Mouse (Mus musculus) intestine, embryonic 16.5 days (tissue): ENCODE data around the gene Trit1. TPM values are rescaled to one million over a fixed set of nuclear protein-coding genes. Genes with fewer than 3 reads are reported as not detected.
A peak's percentile ranks its signal among the peaks of the same experiment; 100 is the strongest.

Experiments used
- ATAC-seq: fragments of 200-750 bp; cut with Nextera tagmentation; 2 replicates; pipeline ENCODE4 v1.8.0; 2017; ENCODE audit warnings: moderate TSS enrichment, moderate library complexity
- H3K27ac ChIP-seq: fragments of 300-500 bp; sonication (generic); 2 replicates; pipeline ENCODE4 v1.5.1; 2014; ENCODE audit warnings: mild to moderate bottlenecking, low read length
- H3K27me3 ChIP-seq: fragments of 300-500 bp; sonication (generic); replicated peaks from 2 replicates; pipeline ENCODE4 v1.6.1; 2014; ENCODE audit warnings: low read length, control low read depth, mixed read lengths; ENCODE audit not compliant: control insufficient read depth, insufficient read depth
- H3K36me3 ChIP-seq: fragments of 300-500 bp; sonication (generic); 2 replicates; pipeline ENCODE4 v1.6.1; 2014; ENCODE audit warnings: low read length, control low read depth; ENCODE audit not compliant: control insufficient read depth, insufficient read depth
- H3K4me1 ChIP-seq: fragments of 300-500 bp; sonication (generic); 2 replicates; pipeline ENCODE4 v1.6.1; 2014; ENCODE audit warnings: low read length, control low read depth, mixed read lengths; ENCODE audit not compliant: control insufficient read depth, insufficient read depth
- H3K4me2 ChIP-seq: fragments of 300-500 bp; sonication (generic); 2 replicates; pipeline ENCODE4 v1.6.1; 2014; ENCODE audit warnings: low read depth, low read length, control low read depth
- H3K4me3 ChIP-seq: fragments of 300-500 bp; sonication (generic); 2 replicates; pipeline ENCODE4 v1.5.1; 2014; ENCODE audit warnings: mild to moderate bottlenecking, low read length
- H3K9ac ChIP-seq: fragments of 300-500 bp; sonication (generic); 2 replicates; pipeline ENCODE4 v1.6.1; 2014; ENCODE audit warnings: low read depth, low read length
- H3K9me3 ChIP-seq: fragments of 300-500 bp; sonication (generic); 2 replicates; pipeline ENCODE4 v1.6.1; 2016; ENCODE audit warnings: low read length, control low read depth; ENCODE audit not compliant: control insufficient read depth
- WGBS: fragments of 180-500 bp; shearing (Covaris S2); extraction: QIAGEN DNeasy Blood & Tissue Kit; methylation state at CpG from one replicate; pipeline ENCODE4 v1.1.7; 2014; 5-methylcytosine and 5-hydroxymethylcytosine counted together
- polyA plus RNA-seq: library from polyadenylated mRNA; unstranded; fragments of >200 nt; fragmentation: Nextera tagmentation; extraction: Ambion mirVana; gene quantifications from 2 replicates; pipeline ENCODE4 v1.2.1, GENCODE M21; 2015

Trit1 gene
- polyA plus RNA-seq, 1 experiment from 2014 or later: 16.0 TPM

- no peak overlapping the region for H3K27ac ChIP-seq
- H3K27me3 ChIP-seq: 0 out of 2 replicates have a peak, but pooled peaks cover 2% of the 10 kb centered on the region
- H3K36me3 ChIP-seq: no peaks in the 10 kb centered on the region
- no peak overlapping the region for H3K4me2 ChIP-seq
- ATAC-seq: no peak
- WGBS: 46% methylated on average over 3 of the region's 3 CpGs
- H3K9me3 ChIP-seq: no peaks in the 10 kb centered on the region
- H3K4me1 ChIP-seq: peaks cover 9% of the 10 kb centered on the region
- no peak overlapping the region for H3K9ac ChIP-seq
- H3K4me3 ChIP-seq: no peak overlapping the region
Measured at GRCm38 (mm10) chr4:122992276-122992675, 24.1 kb upstream of the Trit1 start.

DNA sequence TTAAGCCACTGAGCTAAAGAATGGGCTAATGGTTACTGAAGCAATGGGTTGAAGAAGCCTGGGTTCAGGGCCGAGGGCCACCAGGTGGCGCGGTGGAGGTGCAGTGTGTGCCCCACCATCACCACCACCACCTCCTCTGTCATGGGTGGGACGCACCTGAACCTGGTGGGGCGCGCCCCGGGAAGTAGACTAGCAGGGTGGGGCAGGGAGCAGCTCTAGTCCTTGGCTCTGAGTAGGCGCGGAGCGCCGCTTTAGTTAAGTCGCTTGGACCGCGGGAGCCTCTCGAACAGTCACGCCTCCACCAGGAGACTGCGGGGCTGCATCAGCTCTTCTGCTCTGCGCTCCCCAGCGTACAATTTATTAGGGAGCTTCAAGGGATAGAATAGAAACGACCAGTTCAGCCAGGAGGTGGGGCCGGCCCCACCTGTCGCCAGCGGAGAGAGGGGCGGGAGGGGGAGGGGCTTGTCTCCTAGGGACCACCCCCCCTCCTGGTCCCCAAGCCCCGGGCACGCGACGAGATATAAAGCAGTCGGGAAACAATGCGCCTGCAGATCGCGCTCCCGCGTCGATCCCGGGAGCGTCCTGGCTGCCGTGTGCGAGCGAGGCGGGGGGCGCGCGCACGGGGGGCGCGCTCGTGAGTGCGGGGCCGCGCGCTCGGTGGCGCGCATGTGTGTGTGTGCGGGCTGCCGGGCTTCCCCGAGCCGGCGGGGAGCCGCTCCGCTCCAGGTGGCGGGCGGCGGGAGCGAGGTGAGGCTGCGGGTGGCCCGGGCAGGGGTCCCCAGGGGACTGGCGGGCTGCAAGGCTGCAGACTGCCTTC is 20.8 kb upstream of the Trit1 start, which contains the start of gene Mycl:
Mycl (plus strand) TSS at position 249 of the 817 bp plus-strand sequence.
- Histone ChIP-seq H3K4me1 (peaks cover 9% of the 10 kb centered on the region), H3K36me3 (no peaks in the 10 kb centered on the region), H3K9ac (peak within 1 kb of the TSS; percentile 87), H3K27ac (peak within 1 kb of the TSS; percentile 57), H3K27me3 (0 out of 2 replicates have a peak, but pooled peaks cover 2% of the 10 kb centered on the region), H3K4me2 (peak within 1 kb of the TSS; percentile 98), H3K4me3 (peak within 1 kb of the TSS; percentile 77), H3K9me3 (no peaks in the 10 kb centered on the region)
- 1% methylated on average over 58 of the region's 69 CpGs for WGBS
- ATAC-seq: peak; percentile 86

DNA sequence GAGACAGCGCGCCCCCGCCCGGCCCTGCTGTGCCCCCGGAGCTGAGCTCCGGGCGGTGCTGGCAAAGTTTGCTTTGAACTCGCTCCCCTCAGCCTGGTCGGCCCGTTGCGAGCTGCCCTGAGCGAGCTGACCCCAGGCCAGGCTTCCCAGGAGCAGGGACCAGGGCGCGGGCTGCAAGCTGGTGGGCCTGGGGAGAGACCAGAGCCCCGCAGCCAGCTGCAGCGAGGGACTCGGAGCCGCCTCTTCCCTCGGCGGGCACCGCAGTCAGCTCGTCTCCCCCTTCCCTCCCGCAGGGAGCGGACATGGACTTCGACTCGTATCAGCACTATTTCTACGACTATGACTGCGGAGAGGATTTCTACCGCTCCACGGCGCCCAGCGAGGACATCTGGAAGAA is 20.2 kb upstream of the Trit1 start:
- no peaks in the 10 kb centered on the region for H3K36me3 ChIP-seq
- H3K27ac ChIP-seq: peak overlapping the region; percentile 57
- ATAC-seq: peak; percentile 54
- H3K9me3 ChIP-seq: no peaks in the 10 kb centered on the region
- under 1% methylated on average over 31 of the region's 32 CpGs for WGBS
- H3K4me1 ChIP-seq: peaks cover 9% of the 10 kb centered on the region
- peak overlapping the region; percentile 87 for H3K9ac ChIP-seq
- 0 out of 2 replicates have a peak, but pooled peaks cover 2% of the 10 kb centered on the region for H3K27me3 ChIP-seq
- peak overlapping the region; percentile 98 for H3K4me2 ChIP-seq
- peak overlapping the region; percentile 77 for H3K4me3 ChIP-seq

- ATAC-seq: peak; percentile 36
- Histone ChIP-seq H3K4me3 (peak overlapping the region; percentile 77), H3K36me3 (no peaks in the 10 kb centered on the region), H3K27ac (peak overlapping the region; percentile 57; the same call in 1 of the 2 replicates), H3K27me3 (0 out of 2 replicates have a peak, but pooled peaks cover 2% of the 10 kb centered on the region), H3K4me2 (peak overlapping the region; percentile 98), H3K9ac (peak overlapping the region; percentile 87), H3K9me3 (no peaks in the 10 kb centered on the region), H3K4me1 (peaks cover 9% of the 10 kb centered on the region)
- WGBS: under 1% methylated on average over 47 of the region's 47 CpGs
Measured at GRCm38 (mm10) chr4:122996618-122997381, 19.6 kb upstream of the Trit1 start.

- no peak for ATAC-seq
- peak overlapping the region; percentile 17; the same call in 1 of the 2 replicates for H3K4me2 ChIP-seq
- H3K27ac ChIP-seq: no peak overlapping the region
- no peaks in the 10 kb centered on the region for H3K36me3 ChIP-seq
- WGBS: 32% methylated on average over 12 of the region's 12 CpGs
- no peak overlapping the region; the same call in 1 of the 2 replicates for H3K4me3 ChIP-seq
- H3K27me3 ChIP-seq: 0 out of 2 replicates have a peak, but pooled peaks cover 2% of the 10 kb centered on the region
- H3K9me3 ChIP-seq: no peaks in the 10 kb centered on the region
- H3K4me1 ChIP-seq: peaks cover 9% of the 10 kb centered on the region
- H3K9ac ChIP-seq: no peak overlapping the region
Measured at GRCm38 (mm10) chr4:122998537-122999262, 17.7 kb upstream of the Trit1 start.

DNA sequence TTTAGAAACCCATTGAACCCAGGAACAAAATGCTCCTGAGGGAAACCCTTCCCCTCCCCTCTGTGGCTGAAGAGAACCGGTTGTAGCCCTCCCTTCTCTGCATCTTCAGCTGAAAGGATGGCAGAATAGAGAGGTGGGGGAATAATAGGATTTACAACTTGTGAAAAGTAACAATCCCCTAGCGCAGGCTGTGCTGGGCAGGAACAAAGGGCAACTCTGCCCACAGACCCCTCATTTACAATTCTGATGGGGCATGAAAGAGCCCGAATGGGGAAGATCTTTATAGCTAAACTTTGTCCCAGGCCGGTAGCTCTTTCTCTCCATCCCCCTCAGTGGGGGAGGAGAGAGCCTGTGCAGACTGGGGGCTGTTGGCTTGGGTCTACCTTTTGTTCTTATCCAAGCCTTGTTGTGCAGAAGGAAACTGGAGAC is 17.1 kb upstream of the Trit1 start:
- H3K27ac ChIP-seq: no peak overlapping the region
- 33% methylated on average over 4 of the region's 4 CpGs for WGBS
- H3K27me3 ChIP-seq: 0 out of 2 replicates have a peak, but pooled peaks cover 2% of the 10 kb centered on the region
- H3K4me1 ChIP-seq: peaks cover 9% of the 10 kb centered on the region
- no peaks in the 10 kb centered on the region for H3K9me3 ChIP-seq
- no peak overlapping the region for H3K9ac ChIP-seq
- peak overlapping the region; percentile 17; the same call in 1 of the 2 replicates for H3K4me2 ChIP-seq
- H3K4me3 ChIP-seq: no peak overlapping the region; the same call in 1 of the 2 replicates
- no peak for ATAC-seq
- H3K36me3 ChIP-seq: no peaks in the 10 kb centered on the region

DNA sequence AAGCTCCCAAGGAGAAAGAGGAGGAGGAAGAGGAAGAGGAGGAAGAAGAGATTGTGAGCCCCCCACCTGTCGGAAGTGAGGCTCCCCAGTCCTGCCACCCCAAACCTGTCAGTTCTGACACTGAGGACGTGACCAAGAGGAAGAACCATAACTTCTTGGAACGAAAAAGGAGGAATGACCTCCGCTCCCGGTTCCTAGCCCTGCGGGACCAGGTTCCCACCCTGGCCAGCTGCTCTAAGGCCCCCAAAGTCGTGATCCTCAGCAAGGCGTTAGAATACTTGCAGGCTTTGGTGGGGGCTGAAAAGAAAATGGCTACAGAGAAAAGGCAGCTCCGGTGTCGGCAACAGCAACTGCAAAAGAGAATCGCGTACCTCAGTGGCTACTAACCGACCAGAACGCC is 16.3 kb upstream of the Trit1 start:
- H3K9ac ChIP-seq: no peak overlapping the region
- no peaks in the 10 kb centered on the region for H3K36me3 ChIP-seq
- 0 out of 2 replicates have a peak, but pooled peaks cover 2% of the 10 kb centered on the region for H3K27me3 ChIP-seq
- no peaks in the 10 kb centered on the region for H3K9me3 ChIP-seq
- H3K4me1 ChIP-seq: peaks cover 8% of the 10 kb centered on the region
- no peak for ATAC-seq
- no peak overlapping the region for H3K4me3 ChIP-seq
- 75% methylated on average over 14 of the region's 14 CpGs for WGBS
- no peak overlapping the region for H3K27ac ChIP-seq
- no peak overlapping the region for H3K4me2 ChIP-seq

DNA sequence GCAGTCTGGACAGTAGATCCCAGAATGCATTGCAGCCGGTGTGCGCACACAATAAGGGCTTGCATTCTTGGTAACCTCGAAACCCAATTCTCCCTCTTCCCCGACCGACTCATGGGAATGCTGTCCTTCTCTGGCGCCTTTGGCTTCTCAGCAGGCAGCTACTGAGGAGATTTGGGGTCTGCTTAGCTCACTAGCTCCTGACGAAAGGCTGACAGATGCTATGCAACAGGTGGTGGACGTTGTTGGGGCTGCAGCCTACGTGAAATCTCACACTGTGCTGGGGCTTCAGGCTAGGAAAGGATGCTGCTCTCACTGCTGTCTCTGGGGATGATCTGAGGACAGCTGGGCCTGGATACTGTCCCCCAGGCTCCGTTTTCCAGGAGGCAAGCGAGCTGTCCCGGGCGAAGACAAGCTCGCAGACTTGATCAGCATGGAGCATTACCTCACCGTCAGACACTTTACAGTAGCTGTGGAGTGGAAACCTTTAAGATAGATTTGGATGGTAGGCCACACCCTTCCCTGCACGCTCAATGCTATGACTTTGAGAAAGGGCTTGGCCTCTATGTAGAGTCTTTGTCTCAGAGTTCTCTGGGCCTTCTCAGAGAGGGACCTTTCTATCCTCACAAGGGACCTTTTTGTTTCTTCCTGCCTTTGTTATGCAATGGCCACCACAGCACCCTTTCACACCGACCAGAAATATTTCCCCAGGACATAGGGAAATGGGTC is 15.6 kb upstream of the Trit1 start:
- Histone ChIP-seq H3K4me3 (no peak overlapping the region), H3K27me3 (0 out of 2 replicates have a peak, but pooled peaks cover 2% of the 10 kb centered on the region), H3K27ac (no peak overlapping the region), H3K9ac (no peak overlapping the region), H3K4me1 (peaks cover 9% of the 10 kb centered on the region; the same call in 1 of the 2 replicates), H3K4me2 (no peak overlapping the region), H3K36me3 (no peaks in the 10 kb centered on the region), H3K9me3 (no peaks in the 10 kb centered on the region)
- no peak for ATAC-seq
- WGBS: 72% methylated on average over 17 of the region's 17 CpGs
